Mouse (Mus musculus): ENCODE results near the gene Chd9. TPM values are rescaled to one million over a fixed set of nuclear protein-coding genes. Genes with fewer than 3 reads are reported as not detected.
A peak's percentile ranks its signal among the peaks of the same experiment; 100 is the strongest.

Gene Chd9
- polyA plus RNA-seq, 1 experiment, result not detected

GRCm38 (mm10) chr8:91065179-91065578 is 237.0 kb downstream of the Chd9 start:
- 71% methylated on average over 4 of the region's 4 CpGs for WGBS
- TF ChIP-seq CTCF (IDR thresholded peaks at IDR 0.05; ENCODE audit: insufficient read depth, low read depth, low read length) (no peak), POLR2A (IDR thresholded peaks at IDR 0.05; ENCODE audit: insufficient read depth, low read depth, low read length) (no peak)
- Histone ChIP-seq H3K4me3 (ENCODE audit: insufficient read depth, low read depth, low read length) (no peak overlapping the region), H3K4me1 (ENCODE audit: control insufficient read depth, insufficient read depth, low read length) (peaks cover 12% of the 10 kb centered on the region), H3K27ac (ENCODE audit: insufficient read depth, low read depth, low read length) (no peak overlapping the region)

- H3K4me3 ChIP-seq (ENCODE audit: insufficient read depth, low read depth, low read length), result peak overlapping the region; percentile 14; the same call in 1 of the 2 replicates
- 6% methylated on average over 10 of the region's 10 CpGs for WGBS
- H3K27ac ChIP-seq (ENCODE audit: insufficient read depth, low read depth, low read length), result 0 out of 2 replicates have a peak overlapping the region, but pooled peaks have one; percentile 58
- peaks cover 18% of the 10 kb centered on the region for H3K4me1 ChIP-seq (ENCODE audit: control insufficient read depth, insufficient read depth, low read length)
- TF ChIP-seq CTCF (IDR thresholded peaks at IDR 0.05; ENCODE audit: insufficient read depth, low read depth, low read length), result no peak
- TF ChIP-seq POLR2A (IDR thresholded peaks at IDR 0.05; ENCODE audit: insufficient read depth, low read depth, low read length), result no peak
These were observed 241.3 kb downstream of the Chd9 start for GRCm38 (mm10) chr8:91069407-91069806.

GRCm38 (mm10) chr8:91069834-91070233 is 241.7 kb downstream of the Chd9 start, which contains the start of gene Rbl2:
Gene Rbl2, plus strand, starts transcription at chr8:91070057.
- H3K4me3 ChIP-seq (ENCODE audit: insufficient read depth, low read depth, low read length), result peak within 1 kb of the TSS; percentile 62
- under 1% methylated on average over 25 of the region's 25 CpGs for WGBS
- peaks cover 18% of the 10 kb centered on the region for H3K4me1 ChIP-seq (ENCODE audit: control insufficient read depth, insufficient read depth, low read length)
- no peak for TF ChIP-seq CTCF (IDR thresholded peaks at IDR 0.05; ENCODE audit: insufficient read depth, low read depth, low read length)
- TF ChIP-seq POLR2A (IDR thresholded peaks at IDR 0.05; ENCODE audit: insufficient read depth, low read depth, low read length), result peak; percentile 67; the same call in 1 of the 2 replicates
- peak within 1 kb of the TSS; percentile 58 for H3K27ac ChIP-seq (ENCODE audit: insufficient read depth, low read depth, low read length)

- H3K4me1 ChIP-seq (ENCODE audit: control insufficient read depth, insufficient read depth, low read length), result peaks cover 18% of the 10 kb centered on the region
- H3K27ac ChIP-seq (ENCODE audit: insufficient read depth, low read depth, low read length), result peak overlapping the region; percentile 57
- TF ChIP-seq CTCF (IDR thresholded peaks at IDR 0.05; ENCODE audit: insufficient read depth, low read depth, low read length), result no peak
- under 1% methylated on average over 34 of the region's 34 CpGs for WGBS
- H3K4me3 ChIP-seq (ENCODE audit: insufficient read depth, low read depth, low read length), result peak overlapping the region; percentile 62
These were observed 242.2 kb downstream of the Chd9 start for GRCm38 (mm10) chr8:91070275-91070859.

- peaks cover 4% of the 10 kb centered on the region for H3K4me1 ChIP-seq (ENCODE audit: control insufficient read depth, insufficient read depth, low read length)
- no peak for TF ChIP-seq POLR2A (IDR thresholded peaks at IDR 0.05; ENCODE audit: insufficient read depth, low read depth, low read length)
- TF ChIP-seq CTCF (IDR thresholded peaks at IDR 0.05; ENCODE audit: insufficient read depth, low read depth, low read length), result no peak
- no peak overlapping the region for H3K4me3 ChIP-seq (ENCODE audit: insufficient read depth, low read depth, low read length)
- WGBS, result 93% methylated on average over 12 of the region's 12 CpGs
- H3K27ac ChIP-seq (ENCODE audit: insufficient read depth, low read depth, low read length), result no peak overlapping the region
These were observed 249.1 kb downstream of the Chd9 start for GRCm38 (mm10) chr8:91077077-91077867.

- no peaks in the 10 kb centered on the region for H3K4me1 ChIP-seq (ENCODE audit: control insufficient read depth, insufficient read depth, low read length)
- no peak overlapping the region for H3K27ac ChIP-seq (ENCODE audit: insufficient read depth, low read depth, low read length)
- no peak overlapping the region for H3K4me3 ChIP-seq (ENCODE audit: insufficient read depth, low read depth, low read length)
- 98% methylated on average over 2 of the region's 2 CpGs for WGBS
- TF ChIP-seq CTCF (IDR thresholded peaks at IDR 0.05; ENCODE audit: insufficient read depth, low read depth, low read length) (no peak), POLR2A (IDR thresholded peaks at IDR 0.05; ENCODE audit: insufficient read depth, low read depth, low read length) (no peak)
These were observed 251.5 kb downstream of the Chd9 start for GRCm38 (mm10) chr8:91079678-91080077.

- Histone ChIP-seq H3K4me1 (ENCODE audit: control insufficient read depth, insufficient read depth, low read length) (no peaks in the 10 kb centered on the region), H3K27ac (ENCODE audit: insufficient read depth, low read depth, low read length) (no peak overlapping the region), H3K4me3 (ENCODE audit: insufficient read depth, low read depth, low read length) (no peak overlapping the region)
- TF ChIP-seq POLR2A (IDR thresholded peaks at IDR 0.05; ENCODE audit: insufficient read depth, low read depth, low read length) (no peak), CTCF (IDR thresholded peaks at IDR 0.05; ENCODE audit: insufficient read depth, low read depth, low read length) (no peak)
- WGBS, result 84% methylated on average over 7 of the region's 7 CpGs
These were observed 253.8 kb downstream of the Chd9 start for GRCm38 (mm10) chr8:91081911-91082310.

- TF ChIP-seq POLR2A (IDR thresholded peaks at IDR 0.05; ENCODE audit: insufficient read depth, low read depth, low read length) (no peak), CTCF (IDR thresholded peaks at IDR 0.05; ENCODE audit: insufficient read depth, low read depth, low read length) (no peak)
- Histone ChIP-seq H3K4me3 (ENCODE audit: insufficient read depth, low read depth, low read length) (no peak overlapping the region), H3K4me1 (ENCODE audit: control insufficient read depth, insufficient read depth, low read length) (no peaks in the 10 kb centered on the region), H3K27ac (ENCODE audit: insufficient read depth, low read depth, low read length) (no peak overlapping the region)
- WGBS, result 88% methylated on average over 12 of the region's 12 CpGs
These were observed 254.3 kb downstream of the Chd9 start for GRCm38 (mm10) chr8:91082428-91082827.

- WGBS, result 94% methylated on average over 7 of the region's 7 CpGs
- TF ChIP-seq POLR2A (IDR thresholded peaks at IDR 0.05; ENCODE audit: insufficient read depth, low read depth, low read length), result no peak
- H3K4me1 ChIP-seq (ENCODE audit: control insufficient read depth, insufficient read depth, low read length), result no peaks in the 10 kb centered on the region
- H3K4me3 ChIP-seq (ENCODE audit: insufficient read depth, low read depth, low read length), result no peak overlapping the region
- no peak overlapping the region for H3K27ac ChIP-seq (ENCODE audit: insufficient read depth, low read depth, low read length)
These were observed 260.3 kb downstream of the Chd9 start for GRCm38 (mm10) chr8:91088452-91088851.

Measured in olfactory bulb, adult 2 months (tissue).